Mouse (Mus musculus): ENCODE measurements around the gene Abhd2. TPM values are rescaled to one million over a fixed set of nuclear protein-coding genes. Genes with fewer than 3 reads are reported as not detected.

The Abhd2 gene
- polyA plus RNA-seq (2014; fragmentation: Nextera tagmentation; extraction: Ambion mirVana) = 11.6 and 11.7 TPM in 2 replicates

DNA sequence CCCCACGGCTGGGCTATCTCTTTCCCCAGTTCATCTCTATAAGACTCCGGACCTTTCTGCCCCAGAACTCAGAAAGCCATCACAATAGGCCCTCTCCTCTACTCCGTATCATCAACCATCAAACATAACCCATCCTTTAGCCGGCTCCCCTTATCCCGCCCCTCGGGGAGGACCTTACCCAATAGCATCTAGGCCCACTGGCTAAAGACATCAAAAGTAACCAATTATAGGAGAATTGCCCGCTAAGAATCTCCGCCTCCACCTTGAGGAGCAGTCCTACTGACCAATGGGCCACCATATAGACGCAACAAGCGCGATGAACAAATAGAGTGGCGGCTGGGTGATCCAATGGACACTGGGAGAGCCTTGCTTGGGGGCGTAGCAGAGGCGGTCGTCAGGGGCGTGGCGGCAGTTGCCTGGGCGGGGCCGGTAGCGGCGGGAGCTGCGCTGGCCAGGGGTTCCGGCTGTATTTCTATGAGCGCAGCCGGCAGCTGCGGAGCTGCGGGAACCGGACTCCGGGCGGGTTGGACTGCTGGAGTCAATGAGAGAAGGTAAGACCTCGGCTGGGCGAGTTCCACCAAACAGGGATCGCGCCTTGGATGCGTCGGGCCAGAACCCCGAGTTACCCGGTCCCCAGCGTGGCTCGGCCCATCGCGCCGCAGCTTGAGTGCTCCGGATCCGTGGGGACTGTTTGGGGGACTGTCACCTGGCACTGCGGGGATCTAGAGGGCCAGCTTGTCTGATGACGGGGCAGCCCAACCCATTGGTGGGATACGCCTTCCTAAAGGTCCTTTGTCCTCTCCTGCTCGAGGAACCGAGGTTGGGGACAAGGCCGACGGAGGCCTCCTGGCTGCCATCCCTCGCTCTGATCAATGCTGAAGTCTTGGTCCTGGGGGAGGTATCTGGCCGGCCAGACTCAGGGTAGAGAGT lies at the start of gene Abhd2:
Gene Abhd2, plus strand, starts transcription at position 411 of the 930 bp plus-strand sequence.
- peak; percentile 100 for DNase-seq (ENCODE audit: low spot score, missing footprints)
- Histone ChIP-seq H3K36me3 (ENCODE audit: control insufficient read depth, insufficient read depth, low read length) (no peaks in the 10 kb centered on the region), H3K27ac (ENCODE audit: low read depth, low read length) (peak within 1 kb of the TSS; percentile 7; the same call in 1 of the 2 replicates), H3K9ac (ENCODE audit: low read length) (peak within 1 kb of the TSS; percentile 89), H3K4me1 (ENCODE audit: control insufficient read depth, insufficient read depth, low read length) (peaks cover 18% of the 10 kb centered on the region), H3K27me3 (ENCODE audit: control insufficient read depth, insufficient read depth, low read length) (no peaks in the 10 kb centered on the region), H3K4me3 (ENCODE audit: low read depth, low read length) (peak within 1 kb of the TSS; percentile 76), H3K4me2 (peak within 1 kb of the TSS; percentile 78), H3K9me3 (ENCODE audit: control insufficient read depth, low read length) (no peaks in the 10 kb centered on the region)
- peak; percentile 100 for ATAC-seq (ENCODE audit: low FRiP score)
- under 1% methylated on average over 52 of the region's 54 CpGs for WGBS

DNA sequence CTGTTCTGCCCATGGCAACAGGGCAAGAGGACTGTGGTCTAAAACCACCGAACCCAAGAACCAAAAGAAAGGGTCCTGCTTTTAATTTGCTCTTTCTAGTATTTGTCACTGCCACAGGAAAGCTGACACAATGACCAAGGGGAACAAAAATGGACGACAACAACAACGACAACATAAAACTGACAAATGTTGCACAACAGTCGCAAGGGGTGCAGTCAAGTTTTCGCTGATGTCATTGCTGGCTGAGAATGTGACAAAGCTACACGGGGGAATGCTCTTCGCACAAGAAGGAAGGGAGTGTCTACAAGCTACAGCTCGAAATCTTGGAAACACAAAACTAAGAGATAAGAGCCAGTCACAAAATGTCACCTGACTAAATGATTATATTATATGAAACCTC lies 47.5 kb upstream of the Abhd2 start:
- WGBS = 91% methylated on average over 8 of the region's 8 CpGs
- H3K27ac ChIP-seq (ENCODE audit: low read depth, low read length) = no peak overlapping the region
- no peaks in the 10 kb centered on the region for H3K36me3 ChIP-seq (ENCODE audit: control insufficient read depth, insufficient read depth, low read length)
- no peaks in the 10 kb centered on the region for H3K9me3 ChIP-seq (ENCODE audit: control insufficient read depth, low read length)
- H3K4me2 ChIP-seq = no peak overlapping the region
- DNase-seq (ENCODE audit: low spot score, missing footprints) (no peak), ATAC-seq (ENCODE audit: low FRiP score) (no peak)
- H3K27me3 ChIP-seq (ENCODE audit: control insufficient read depth, insufficient read depth, low read length) = no peaks in the 10 kb centered on the region
- H3K4me3 ChIP-seq (ENCODE audit: low read depth, low read length) = no peak overlapping the region
- no peak overlapping the region for H3K9ac ChIP-seq (ENCODE audit: low read length)
- H3K4me1 ChIP-seq (ENCODE audit: control insufficient read depth, insufficient read depth, low read length) = no peaks in the 10 kb centered on the region

DNA sequence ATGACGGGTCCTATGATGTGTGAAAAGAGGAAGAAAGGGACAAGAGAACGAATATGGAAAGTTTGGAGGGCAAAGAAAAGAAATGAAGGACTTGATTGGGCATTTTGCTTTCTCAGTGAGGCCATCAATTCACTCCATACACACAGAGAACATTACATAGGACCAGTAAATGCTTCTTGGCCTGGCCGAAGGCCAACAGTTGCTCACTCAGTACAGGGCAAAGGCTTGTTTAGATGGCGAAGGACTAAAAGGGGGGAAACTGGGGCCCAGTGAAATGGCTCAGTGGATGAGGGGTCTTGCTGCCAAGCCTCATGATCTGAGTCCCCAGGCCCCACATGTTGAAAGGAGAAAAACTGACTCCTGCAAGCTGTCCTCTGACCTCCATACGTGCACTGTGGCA lies 46.8 kb upstream of the Abhd2 start:
- 88% methylated on average over 5 of the region's 5 CpGs for WGBS
- no peaks in the 10 kb centered on the region for H3K9me3 ChIP-seq (ENCODE audit: control insufficient read depth, low read length)
- H3K4me3 ChIP-seq (ENCODE audit: low read depth, low read length) = no peak overlapping the region
- ATAC-seq (ENCODE audit: low FRiP score) (no peak), DNase-seq (ENCODE audit: low spot score, missing footprints) (peak; percentile 21)
- H3K27ac ChIP-seq (ENCODE audit: low read depth, low read length) = no peak overlapping the region
- no peaks in the 10 kb centered on the region for H3K36me3 ChIP-seq (ENCODE audit: control insufficient read depth, insufficient read depth, low read length)
- no peaks in the 10 kb centered on the region for H3K27me3 ChIP-seq (ENCODE audit: control insufficient read depth, insufficient read depth, low read length)
- no peak overlapping the region for H3K4me2 ChIP-seq
- H3K4me1 ChIP-seq (ENCODE audit: control insufficient read depth, insufficient read depth, low read length) = no peaks in the 10 kb centered on the region
- H3K9ac ChIP-seq (ENCODE audit: low read length) = no peak overlapping the region

DNA sequence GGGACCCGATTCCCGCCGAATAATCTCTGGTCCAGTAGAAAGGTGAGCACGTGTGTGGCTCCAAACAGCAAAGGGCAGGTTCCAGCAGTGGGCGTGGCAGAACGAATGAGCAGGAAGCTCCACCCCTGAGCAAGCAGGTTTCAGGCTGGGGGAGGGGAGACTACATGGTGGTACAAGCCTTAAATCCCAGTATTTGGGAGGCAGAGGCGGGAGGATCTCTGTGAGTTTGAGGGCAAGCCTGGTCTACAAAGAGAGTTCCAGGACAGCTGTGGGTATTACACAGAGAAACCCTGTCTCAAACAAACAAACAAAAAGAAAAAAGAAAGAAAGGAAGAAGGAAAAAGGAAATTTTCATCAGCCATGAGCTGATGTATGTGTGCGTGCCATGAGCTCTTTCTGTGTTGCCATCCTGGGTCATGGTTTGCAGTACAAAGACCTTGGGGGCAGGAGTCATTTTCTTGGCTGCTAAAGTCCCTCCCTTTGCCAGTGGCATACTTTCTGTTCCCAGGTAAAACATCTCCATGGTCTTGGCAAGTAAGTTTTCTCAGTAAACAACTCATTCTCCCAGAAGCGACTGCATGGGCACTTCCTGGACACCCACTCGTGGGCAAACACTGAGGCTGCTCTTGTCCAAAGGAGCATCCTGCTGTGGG lies 46.0 kb upstream of the Abhd2 start:
- H3K4me2 ChIP-seq = no peak overlapping the region

DNA sequence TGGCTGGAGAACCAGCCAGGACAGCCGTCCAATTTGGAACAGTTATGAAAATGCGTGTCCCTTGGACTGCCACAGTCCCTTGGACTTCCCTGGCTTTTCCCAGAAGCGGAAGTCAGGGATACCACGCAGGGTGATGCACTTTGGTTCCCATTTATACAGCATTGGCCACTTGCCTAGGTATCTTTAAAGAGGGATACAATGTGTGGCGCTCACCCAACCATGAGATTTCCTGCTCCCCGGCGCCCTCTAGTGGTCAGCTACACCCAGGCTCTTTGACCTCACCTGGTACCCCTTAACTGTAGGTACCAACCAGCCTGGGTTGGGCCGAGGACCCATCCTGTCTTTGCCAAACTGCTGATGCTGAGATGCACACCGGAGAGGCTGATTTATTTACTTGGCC lies 44.5 kb upstream of the Abhd2 start:
- peak; percentile 96 for DNase-seq (ENCODE audit: low spot score, missing footprints)
- Histone ChIP-seq H3K27ac (ENCODE audit: low read depth, low read length) (no peak overlapping the region), H3K36me3 (ENCODE audit: control insufficient read depth, insufficient read depth, low read length) (no peaks in the 10 kb centered on the region), H3K27me3 (ENCODE audit: control insufficient read depth, insufficient read depth, low read length) (no peaks in the 10 kb centered on the region), H3K4me1 (ENCODE audit: control insufficient read depth, insufficient read depth, low read length) (no peaks in the 10 kb centered on the region), H3K4me2 (no peak overlapping the region), H3K9ac (ENCODE audit: low read length) (no peak overlapping the region), H3K4me3 (ENCODE audit: low read depth, low read length) (no peak overlapping the region), H3K9me3 (ENCODE audit: control insufficient read depth, low read length) (no peaks in the 10 kb centered on the region)
- 0 out of 2 replicates have a peak, but pooled peaks have one; percentile 22 for ATAC-seq (ENCODE audit: low FRiP score)
- WGBS = 31% methylated on average over 9 of the region's 9 CpGs

More for the DNA sequence above, 46.0 kb upstream of the Abhd2 start:
- WGBS = 88% methylated on average over 9 of the region's 10 CpGs
- Histone ChIP-seq H3K4me3 (ENCODE audit: low read depth, low read length) (no peak overlapping the region), H3K27me3 (ENCODE audit: control insufficient read depth, insufficient read depth, low read length) (no peaks in the 10 kb centered on the region), H3K4me1 (ENCODE audit: control insufficient read depth, insufficient read depth, low read length) (no peaks in the 10 kb centered on the region), H3K9ac (ENCODE audit: low read length) (no peak overlapping the region), H3K9me3 (ENCODE audit: control insufficient read depth, low read length) (no peaks in the 10 kb centered on the region), H3K27ac (ENCODE audit: low read depth, low read length) (no peak overlapping the region), H3K36me3 (ENCODE audit: control insufficient read depth, insufficient read depth, low read length) (no peaks in the 10 kb centered on the region)
- no peak for ATAC-seq (ENCODE audit: low FRiP score)
- no peak for DNase-seq (ENCODE audit: low spot score, missing footprints)

DNA sequence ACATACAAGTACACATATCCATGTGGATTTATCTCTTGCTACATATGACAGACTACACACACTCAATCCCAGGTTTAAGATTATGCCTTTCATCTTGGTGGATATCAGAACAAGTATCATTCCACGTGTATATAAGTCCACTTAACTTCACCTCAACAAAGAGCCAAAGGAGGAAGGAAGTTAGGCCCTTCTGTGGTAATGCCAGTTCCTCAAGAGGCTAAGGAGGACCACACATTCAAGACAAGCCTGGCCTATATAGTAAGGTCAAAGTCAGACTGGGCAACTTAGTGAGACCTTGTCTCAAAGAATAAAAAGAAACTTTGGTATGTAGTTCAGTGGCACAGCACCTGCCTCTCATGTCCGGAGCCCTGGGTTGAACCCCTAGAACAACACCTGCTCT lies 41.4 kb upstream of the Abhd2 start:
- no peak overlapping the region for H3K4me3 ChIP-seq (ENCODE audit: low read depth, low read length)
- no peaks in the 10 kb centered on the region for H3K27me3 ChIP-seq (ENCODE audit: control insufficient read depth, insufficient read depth, low read length)
- H3K4me2 ChIP-seq = no peak overlapping the region
- no peak overlapping the region for H3K9ac ChIP-seq (ENCODE audit: low read length)
- 80% methylated on average over 2 of the region's 2 CpGs for WGBS
- no peak overlapping the region for H3K27ac ChIP-seq (ENCODE audit: low read depth, low read length)
- DNase-seq (ENCODE audit: low spot score, missing footprints) (no peak), ATAC-seq (ENCODE audit: low FRiP score) (no peak)
- H3K9me3 ChIP-seq (ENCODE audit: control insufficient read depth, low read length) = no peaks in the 10 kb centered on the region
- no peaks in the 10 kb centered on the region for H3K36me3 ChIP-seq (ENCODE audit: control insufficient read depth, insufficient read depth, low read length)
- H3K4me1 ChIP-seq (ENCODE audit: control insufficient read depth, insufficient read depth, low read length) = no peaks in the 10 kb centered on the region

DNA sequence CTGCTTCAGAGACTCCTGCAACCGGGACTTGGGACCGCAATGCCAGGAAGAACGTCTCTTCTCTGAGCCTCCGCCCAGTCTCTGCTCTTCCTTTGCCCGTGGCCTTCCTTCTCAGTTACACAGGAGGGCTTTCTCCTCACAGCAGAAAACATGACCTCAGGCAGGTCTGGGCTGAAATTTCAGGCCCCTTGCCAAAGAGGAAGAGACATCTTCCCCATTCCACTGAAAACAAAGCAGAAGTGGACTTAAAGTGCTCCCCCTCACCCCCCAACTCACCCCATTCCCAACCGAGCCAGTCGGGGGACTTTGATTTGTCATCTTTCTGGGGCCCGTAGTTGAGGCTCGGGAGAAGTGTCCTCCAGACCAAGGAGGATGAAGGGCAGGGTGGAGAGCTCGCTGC lies 41.0 kb upstream of the Abhd2 start:
- no peak overlapping the region for H3K27ac ChIP-seq (ENCODE audit: low read depth, low read length)
- no peaks in the 10 kb centered on the region for H3K4me1 ChIP-seq (ENCODE audit: control insufficient read depth, insufficient read depth, low read length)
- no peak overlapping the region for H3K4me2 ChIP-seq
- no peaks in the 10 kb centered on the region for H3K36me3 ChIP-seq (ENCODE audit: control insufficient read depth, insufficient read depth, low read length)
- H3K27me3 ChIP-seq (ENCODE audit: control insufficient read depth, insufficient read depth, low read length) = no peaks in the 10 kb centered on the region
- no peak overlapping the region for H3K9ac ChIP-seq (ENCODE audit: low read length)
- no peak overlapping the region for H3K4me3 ChIP-seq (ENCODE audit: low read depth, low read length)
- 86% methylated on average over 10 of the region's 10 CpGs for WGBS
- no peaks in the 10 kb centered on the region for H3K9me3 ChIP-seq (ENCODE audit: control insufficient read depth, low read length)
- DNase-seq (ENCODE audit: low spot score, missing footprints) = no peak
- no peak for ATAC-seq (ENCODE audit: low FRiP score)

DNA sequence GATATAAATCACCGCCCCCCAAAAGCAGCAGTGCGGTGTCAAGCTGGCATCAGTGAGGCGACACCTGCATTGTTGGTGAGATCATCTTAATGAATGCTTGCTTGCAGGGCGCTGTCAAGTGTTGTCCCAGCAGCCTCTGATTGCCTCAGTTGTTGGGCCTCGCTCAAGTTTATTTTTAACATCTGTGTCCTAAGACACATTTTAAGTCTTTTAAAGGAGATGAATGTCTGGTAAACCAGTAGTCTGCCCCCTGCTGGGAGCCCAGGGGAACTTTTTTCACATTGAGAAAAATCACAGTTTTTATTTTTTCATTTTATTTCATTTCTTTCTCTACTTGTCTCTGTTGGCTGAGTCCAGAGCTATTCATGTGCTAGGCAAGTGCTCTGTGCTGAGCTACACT lies 34.3 kb upstream of the Abhd2 start:
- no peak overlapping the region for H3K9ac ChIP-seq (ENCODE audit: low read length)
- no peaks in the 10 kb centered on the region for H3K9me3 ChIP-seq (ENCODE audit: control insufficient read depth, low read length)
- H3K4me2 ChIP-seq = no peak overlapping the region
- no peak overlapping the region for H3K4me3 ChIP-seq (ENCODE audit: low read depth, low read length)
- WGBS = 91% methylated on average over 5 of the region's 5 CpGs
- DNase-seq (ENCODE audit: low spot score, missing footprints) = no peak
- no peaks in the 10 kb centered on the region for H3K27me3 ChIP-seq (ENCODE audit: control insufficient read depth, insufficient read depth, low read length)
- H3K36me3 ChIP-seq (ENCODE audit: control insufficient read depth, insufficient read depth, low read length) = no peaks in the 10 kb centered on the region
- H3K27ac ChIP-seq (ENCODE audit: low read depth, low read length) = no peak overlapping the region
- no peak for ATAC-seq (ENCODE audit: low FRiP score)
- no peaks in the 10 kb centered on the region for H3K4me1 ChIP-seq (ENCODE audit: control insufficient read depth, insufficient read depth, low read length)

All from midbrain, embryonic 11.5 days (tissue).